Mouse (Mus musculus): ENCODE results near the gene Tmem144.

DNA sequence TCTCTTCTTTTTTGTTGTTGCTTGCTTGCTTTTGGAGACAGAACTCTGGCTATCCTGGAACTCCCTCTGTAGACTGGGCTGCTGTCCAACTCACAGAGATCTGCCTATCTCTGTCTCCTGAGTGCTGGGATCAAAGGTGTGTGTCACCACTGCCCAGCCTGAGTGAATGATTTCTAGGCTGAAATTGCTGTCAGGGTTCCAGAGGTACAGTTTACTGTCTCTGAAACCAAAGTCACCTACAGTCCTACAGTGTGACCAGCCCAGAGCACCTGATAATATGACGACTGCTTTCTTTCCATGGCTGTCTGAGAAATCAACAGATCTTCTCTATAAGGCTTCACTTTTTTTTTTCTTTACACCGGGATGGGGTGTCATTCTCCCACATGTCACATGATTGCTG is 3.0 kb downstream of the Tmem144 start:
- TF ChIP-seq CTCF (IDR thresholded peaks at IDR 0.05; ENCODE audit: low read depth) (no peak), EP300 (IDR thresholded peaks at IDR 0.05; ENCODE audit: low read depth) (no peak)

Measured in liver, postnatal 0 days (tissue).